Mouse (Mus musculus): ENCODE data around the gene Ebf1.

DNA sequence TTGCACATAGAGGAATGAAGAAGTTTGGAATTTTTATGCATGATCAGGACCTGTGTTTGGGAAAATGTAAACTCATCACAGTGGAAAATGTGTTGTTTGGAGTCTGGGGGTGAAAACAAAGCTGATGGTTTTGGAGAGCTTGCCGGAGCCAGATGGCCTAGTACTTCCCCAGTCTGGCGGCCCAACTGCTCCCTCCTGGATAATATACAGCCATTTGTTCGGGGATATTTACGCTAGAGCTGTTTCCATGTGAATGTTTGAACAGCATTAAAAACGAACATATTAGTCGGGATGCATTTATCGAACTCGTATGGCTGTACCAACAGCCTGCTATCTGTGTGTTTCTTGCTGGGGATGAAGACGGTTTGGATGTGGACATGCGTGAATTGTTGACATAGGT lies 8.9 kb downstream of the Ebf1 start:
- TF ChIP-seq CTCF (IDR thresholded peaks at IDR 0.05; ENCODE audit: insufficient read depth, low read depth, low read length) = no peak
- TF ChIP-seq POLR2A (IDR thresholded peaks at IDR 0.05; ENCODE audit: insufficient read depth, low read depth, low read length) = no peak

All from olfactory bulb, adult 2 months (tissue).